Mouse (Mus musculus): ENCODE results near the gene Fstl3.

Gene Fstl3

DNA sequence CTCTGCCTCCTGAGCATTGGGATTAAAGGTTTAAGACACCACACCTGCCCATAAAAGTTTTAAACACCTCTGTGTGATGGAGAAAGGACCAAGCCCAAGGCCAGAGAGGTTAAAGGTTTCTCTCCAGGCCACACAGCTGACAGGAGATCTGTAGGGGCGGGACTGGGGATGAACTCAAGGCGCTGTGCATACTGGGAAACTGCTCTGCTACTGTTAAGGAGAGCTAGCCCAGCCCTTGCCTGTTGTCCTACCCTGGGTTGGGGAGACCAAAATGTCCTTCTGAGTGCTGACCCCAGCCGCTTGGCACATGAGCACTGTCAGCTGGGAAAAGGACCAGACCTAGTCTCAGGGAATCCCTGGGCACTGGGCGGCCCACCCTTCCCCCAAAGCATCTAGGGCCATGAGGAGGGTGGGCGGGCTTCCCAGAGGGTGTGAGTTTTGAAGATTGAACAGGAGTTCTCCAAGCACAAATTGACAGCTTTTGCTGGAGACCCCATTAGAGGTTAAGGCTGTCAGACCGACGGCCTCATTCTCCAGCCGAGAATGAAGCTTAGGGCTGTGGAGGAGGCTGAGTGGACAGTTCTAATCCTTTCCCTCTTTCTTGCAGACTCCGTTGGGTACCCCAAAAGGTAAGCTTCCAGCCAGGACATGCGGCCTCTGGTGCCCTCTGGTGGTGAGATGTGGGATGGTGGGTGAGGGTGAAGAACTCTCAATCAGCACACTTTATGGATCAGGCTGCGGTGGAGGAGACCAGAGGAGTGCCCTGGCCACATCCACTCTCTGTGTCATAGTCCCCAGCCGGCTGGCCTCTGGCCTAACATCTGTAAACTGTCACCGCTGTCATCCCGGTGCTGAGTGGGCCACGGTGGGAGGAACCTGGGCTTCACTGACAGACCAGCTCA lies 34.9 kb downstream of the Fstl3 start:
- DNase-seq (ENCODE audit: low spot score) = peak; percentile 70

DNA sequence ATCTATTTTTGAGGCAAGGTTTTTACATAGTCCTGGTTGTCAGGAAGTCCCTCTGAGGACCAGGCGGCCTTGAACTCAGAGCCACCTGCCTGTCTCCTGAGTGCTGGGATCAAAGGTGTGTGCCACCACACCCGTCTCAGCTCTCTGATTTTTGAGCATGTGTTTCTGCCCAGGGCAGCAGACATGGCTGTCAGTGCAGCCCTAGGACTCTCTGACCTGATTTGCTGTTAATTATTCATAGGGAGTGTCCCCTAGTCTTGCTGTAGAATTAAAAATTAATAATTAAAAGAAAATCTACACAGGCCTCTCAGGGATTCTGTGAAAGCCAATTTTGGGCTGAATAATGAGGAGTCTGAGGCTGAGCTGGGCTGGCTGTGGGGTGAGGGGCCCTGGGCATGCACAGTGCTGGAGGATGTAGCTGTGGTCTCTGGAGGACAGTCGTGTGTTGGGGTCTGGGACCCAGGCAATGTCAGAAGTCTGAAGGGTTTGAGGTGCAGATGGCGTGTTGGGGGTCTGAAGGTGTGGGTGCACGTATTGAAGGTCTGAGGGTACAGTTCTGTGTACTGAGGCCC lies 37.3 kb downstream of the Fstl3 start:
- DNase-seq (ENCODE audit: low spot score) = no peak

GRCm38 (mm10) chr10:79815671-79816494 lies 38.8 kb downstream of the Fstl3 start:
- DNase-seq (ENCODE audit: low spot score) = no peak

- no peak for DNase-seq (ENCODE audit: low spot score)
Observed at GRCm38 (mm10) chr10:79817111-79817510, 40.0 kb downstream of the Fstl3 start.

- no peak for DNase-seq (ENCODE audit: low spot score)
Observed at GRCm38 (mm10) chr10:79818225-79818624, 41.2 kb downstream of the Fstl3 start.

DNA sequence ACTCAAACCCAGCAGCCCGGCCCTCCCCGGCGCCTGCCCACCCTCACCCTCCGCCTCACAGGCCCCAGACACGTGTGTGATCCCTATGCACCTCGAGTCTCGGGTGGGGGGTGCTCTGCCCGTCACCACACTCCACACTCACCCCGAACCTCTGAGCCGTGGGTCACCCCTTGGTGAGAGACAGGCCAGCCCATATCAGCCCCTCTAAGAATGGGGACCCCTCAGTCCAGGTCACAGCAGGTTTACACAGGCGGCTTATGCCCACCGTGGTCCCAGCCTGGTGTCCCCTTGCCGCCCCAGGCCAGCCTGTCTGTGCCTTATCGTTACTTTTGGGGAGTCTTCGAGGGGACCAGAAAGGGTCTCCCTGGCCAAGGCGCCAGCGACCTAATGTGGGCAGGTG lies 42.5 kb downstream of the Fstl3 start:
- no peak for DNase-seq (ENCODE audit: low spot score)

- no peak for DNase-seq (ENCODE audit: low spot score)
Observed at GRCm38 (mm10) chr10:79820277-79820676, 43.2 kb downstream of the Fstl3 start.

GRCm38 (mm10) chr10:79820782-79821181 lies 43.7 kb downstream of the Fstl3 start, which contains the start of gene Misp:
TSS of gene Misp (plus strand) at chr10:79820989.
- no peak for DNase-seq (ENCODE audit: low spot score)

DNA sequence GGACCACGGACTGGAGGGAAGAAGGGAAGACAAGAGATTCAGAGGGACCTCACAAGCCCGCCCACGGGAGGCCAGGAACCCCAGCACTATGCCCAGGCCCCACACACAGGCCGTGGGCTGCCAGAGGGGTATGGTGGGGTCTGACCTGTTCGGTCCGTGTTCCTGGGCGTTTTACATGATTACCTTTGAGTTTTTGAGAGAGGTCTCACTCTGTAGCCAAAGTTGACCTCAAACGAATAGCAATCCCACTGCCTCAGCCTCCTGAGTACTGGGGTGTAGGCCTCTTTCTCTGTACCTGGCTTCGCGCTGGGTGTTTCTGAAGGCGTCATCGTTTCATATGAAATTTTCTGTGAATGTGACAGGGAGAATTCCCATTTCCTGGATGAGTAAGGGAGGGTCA lies 44.7 kb downstream of the Fstl3 start:
- no peak for DNase-seq (ENCODE audit: low spot score)

GRCm38 (mm10) chr10:79822372-79822771 lies 45.3 kb downstream of the Fstl3 start:
- DNase-seq (ENCODE audit: low spot score) = no peak

DNA sequence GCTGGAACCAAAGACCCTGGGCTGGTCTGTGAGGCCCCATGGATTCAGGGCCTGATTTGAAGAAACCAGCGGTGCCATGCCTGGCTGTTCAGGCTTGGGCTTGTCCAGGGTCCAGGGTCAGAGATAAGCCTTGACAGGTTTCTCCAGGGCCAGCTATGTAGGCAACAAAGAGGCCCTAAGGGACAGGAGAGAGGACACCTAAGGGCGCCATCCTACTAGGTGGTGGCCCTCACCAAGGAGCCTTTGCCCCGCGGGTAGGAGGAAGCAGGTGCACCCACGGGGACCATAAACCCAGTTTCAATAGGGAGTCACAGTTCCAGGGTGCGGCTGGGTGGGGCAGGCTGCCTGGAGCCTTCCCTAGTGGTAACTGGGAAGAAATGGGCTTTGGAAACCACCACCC lies 45.9 kb downstream of the Fstl3 start:
- no peak for DNase-seq (ENCODE audit: low spot score)

GRCm38 (mm10) chr10:79824413-79824812 lies 47.3 kb downstream of the Fstl3 start:
- peak; percentile 64 for DNase-seq (ENCODE audit: low spot score)

- peak; percentile 25 for DNase-seq (ENCODE audit: low spot score)
Observed at GRCm38 (mm10) chr10:79831583-79831982, 54.5 kb downstream of the Fstl3 start.

All from adipocyte (in vitro differentiated cells).